Mouse (Mus musculus) lung, adult 2 months (tissue): ENCODE data around the gene Gimap4.

Experiments used
- CTCF ChIP-seq: fragments of 200-500 bp; IDR thresholded peaks from 2 replicates; pipeline ENCODE4 v1.5.1; 2011; ENCODE audit warnings: mild to moderate bottlenecking, low read length, control low read depth; ENCODE audit not compliant: insufficient read depth
- POLR2A ChIP-seq: fragments of 200-500 bp; IDR thresholded peaks from 2 replicates; pipeline ENCODE4 v1.6.1; 2011; ENCODE audit warnings: low read depth, mild to moderate bottlenecking, control low read depth, low read length, borderline replicate concordance; ENCODE audit errors: extremely low read depth

DNA sequence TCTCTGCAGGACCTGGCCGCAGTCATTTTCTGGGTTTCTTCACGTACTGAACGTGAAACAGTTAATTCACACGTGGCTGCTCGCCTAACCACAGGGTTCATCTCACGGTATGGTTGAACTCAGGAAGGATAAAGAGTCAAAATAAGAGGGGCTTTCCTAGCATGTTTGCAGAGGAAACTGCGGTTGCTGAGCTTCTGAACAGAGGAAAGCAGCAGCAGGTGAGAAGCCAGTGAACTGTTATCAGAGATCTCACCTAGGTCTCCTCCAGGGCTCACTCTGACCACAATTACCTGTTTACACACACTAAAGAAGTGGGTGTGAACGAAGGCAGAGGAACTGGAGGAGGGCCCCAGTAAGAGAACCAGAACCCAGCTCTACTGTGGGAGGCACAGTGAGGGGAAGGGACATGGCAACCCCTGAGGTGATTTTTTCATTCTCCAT, 48.5 kb downstream of the Gimap4 start:
- TF ChIP-seq CTCF (no peak), POLR2A (no peak)
